Mouse (Mus musculus) megakaryocyte, embryonic 14.5 days (primary cell): Measurements from ENCODE around the gene Igtp. TPM values are rescaled to one million over a fixed set of nuclear protein-coding genes. Genes with fewer than 3 reads are reported as not detected.
"Not testable (repeated sequence)": the region's sequence is repeated elsewhere in the genome, so short reads cannot be mapped to it uniquely, and the experiment has no call there.

Source experiments
- H3K27me3 ChIP-seq: replicated peaks from 2 replicates; pipeline ENCODE3; 2012; ENCODE audit warnings: inconsistent platforms
- H3K36me3 ChIP-seq: replicated peaks from 2 replicates; pipeline ENCODE3; 2012; ENCODE audit warnings: low read length, inconsistent platforms, mixed read lengths
- H3K4me1 ChIP-seq: 2 replicates; pipeline ENCODE4 v1.6.1; 2012; ENCODE audit warnings: inconsistent platforms
- H3K4me3 ChIP-seq: replicated peaks from 2 replicates; pipeline ENCODE3; 2012; ENCODE audit warnings: moderate library complexity, mild to moderate bottlenecking, inconsistent platforms
- H3K9me3 ChIP-seq: 2 replicates; pipeline ENCODE4 v1.6.1; 2012; ENCODE audit warnings: inconsistent platforms
- FLI1 ChIP-seq: IDR thresholded peaks from 2 replicates; pipeline ENCODE4 v1.6.1; 2012; ENCODE audit warnings: low read length, inconsistent platforms, mixed read lengths
- GATA1 ChIP-seq: IDR thresholded peaks from 3 replicates; pipeline ENCODE4 v1.6.1; 2012; ENCODE audit warnings: mixed read lengths, low read length, inconsistent platforms, borderline replicate concordance
- polyA plus RNA-seq: library from polyadenylated mRNA; stranded (reverse); fragments of >175 nt; gene quantifications from 2 replicates; pipeline ENCODE4 v1.2.3, GENCODE M21; 2012; ENCODE audit warnings: low replicate concordance; ENCODE audit not compliant: insufficient read depth

Gene Igtp
- polyA plus RNA-seq, 1 experiment: 23.5 TPM

- H3K27me3 ChIP-seq: peaks cover 31% of the 10 kb centered on the region
- H3K9me3 ChIP-seq: no peaks in the 10 kb centered on the region
- peak overlapping the region; percentile 14 for H3K4me3 ChIP-seq
- no peaks in the 10 kb centered on the region for H3K36me3 ChIP-seq
- TF ChIP-seq GATA1 (no peak), FLI1 (no peak)
- H3K4me1 ChIP-seq: peaks cover 21% of the 10 kb centered on the region
Observed at GRCm38 (mm10) chr11:58230396-58230910, 31.1 kb downstream of the Igtp start.

- peaks cover 32% of the 10 kb centered on the region for H3K27me3 ChIP-seq
- peaks cover 16% of the 10 kb centered on the region for H3K4me1 ChIP-seq
- no peaks in the 10 kb centered on the region for H3K36me3 ChIP-seq
- H3K9me3 ChIP-seq: no peaks in the 10 kb centered on the region
- no peak overlapping the region for H3K4me3 ChIP-seq
- TF ChIP-seq FLI1 (no peak), GATA1 (no peak)
Observed at GRCm38 (mm10) chr11:58231156-58231555, 31.8 kb downstream of the Igtp start.

DNA sequence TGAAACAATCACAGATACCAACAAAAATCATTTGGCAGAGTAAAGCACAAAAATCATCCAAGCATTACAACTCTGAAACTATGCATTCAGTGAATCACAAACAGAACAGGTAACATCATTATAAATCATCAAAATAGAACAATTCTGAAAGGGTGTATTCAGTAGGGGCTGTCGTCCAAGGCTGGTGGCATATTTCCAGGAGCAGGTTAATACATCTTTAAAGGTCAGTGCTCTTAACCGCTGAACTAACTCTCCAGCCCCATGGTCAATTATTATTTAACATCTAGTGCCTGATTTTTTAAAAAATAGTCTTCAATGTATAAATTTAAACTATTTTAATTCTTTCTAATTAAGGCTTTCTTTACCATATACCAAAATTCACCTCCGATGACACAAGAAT lies 35.2 kb downstream of the Igtp start:
- Histone ChIP-seq H3K4me1 (peaks cover 14% of the 10 kb centered on the region), H3K27me3 (peaks cover 36% of the 10 kb centered on the region)
- not testable (repeated sequence) for H3K4me3 ChIP-seq, H3K9me3 ChIP-seq, H3K36me3 ChIP-seq

DNA sequence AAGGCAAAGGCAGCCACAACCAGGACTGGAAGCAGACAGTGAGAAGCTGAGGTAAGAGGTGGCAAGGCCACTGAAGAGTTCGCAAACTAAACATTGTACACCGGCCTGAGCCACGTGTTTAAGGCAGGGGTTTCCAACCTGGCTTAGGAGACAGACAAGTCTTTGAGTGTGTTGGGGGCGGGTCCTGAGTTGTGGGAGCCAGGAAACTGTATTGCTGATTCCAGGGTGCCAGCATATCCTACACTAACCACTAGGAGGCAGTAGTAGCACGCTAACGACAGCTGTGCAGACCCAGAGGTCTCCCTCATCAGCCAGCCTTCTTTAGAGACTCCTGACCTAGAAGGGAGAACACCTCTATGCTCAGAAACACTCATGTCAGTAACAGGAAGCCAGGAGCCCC lies 35.8 kb downstream of the Igtp start:
- Histone ChIP-seq H3K4me3 (no peak overlapping the region), H3K4me1 (peaks cover 14% of the 10 kb centered on the region), H3K36me3 (no peaks in the 10 kb centered on the region), H3K9me3 (no peaks in the 10 kb centered on the region), H3K27me3 (peaks cover 36% of the 10 kb centered on the region)
- no peak for TF ChIP-seq GATA1
- no peak for TF ChIP-seq FLI1

DNA sequence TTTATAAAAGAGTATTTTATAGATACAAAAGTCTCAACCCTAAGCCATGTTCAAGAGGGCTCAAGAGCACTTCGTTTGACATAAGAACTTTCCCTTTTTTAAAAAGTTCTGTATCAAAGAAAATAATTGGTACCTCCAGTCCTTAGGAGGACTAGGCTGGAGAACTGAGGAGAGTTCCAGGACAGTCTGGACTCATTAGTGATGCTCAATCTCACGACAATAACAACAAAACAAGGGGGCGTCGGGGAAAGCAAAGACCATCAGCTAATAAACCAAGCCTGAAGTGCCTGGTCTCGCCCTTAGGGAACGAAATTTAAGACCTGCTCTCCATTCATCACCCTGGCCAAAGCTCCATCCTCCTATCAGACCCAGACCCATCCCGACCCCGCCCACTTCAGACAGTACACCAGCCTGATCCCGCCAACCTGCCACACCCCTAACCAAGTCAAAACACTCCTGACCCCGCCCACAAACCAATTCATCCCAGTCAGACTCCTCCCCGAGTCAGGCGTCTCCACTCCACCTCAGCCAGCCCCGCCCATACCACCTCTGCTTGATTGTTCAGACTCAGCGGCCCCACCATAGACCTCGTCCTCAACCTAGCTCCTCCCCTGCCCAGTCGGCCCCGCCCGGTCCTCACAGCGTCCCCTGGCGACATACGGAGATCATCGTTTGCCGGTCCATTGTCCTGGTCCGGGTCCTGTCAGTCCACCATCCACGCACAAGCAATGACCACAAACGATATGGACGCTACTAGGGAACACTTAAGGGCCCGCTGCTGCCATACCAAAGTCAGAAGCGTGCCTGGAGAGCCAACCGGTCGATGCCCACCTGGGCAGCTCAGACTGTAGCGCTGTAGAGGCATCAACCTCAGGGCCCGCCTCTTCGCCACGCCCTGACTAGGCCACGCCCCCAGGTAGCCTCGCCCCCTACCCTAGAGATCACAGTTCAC lies 39.8 kb downstream of the Igtp start:
- Histone ChIP-seq H3K4me1 (peaks cover 14% of the 10 kb centered on the region), H3K4me3 (peak overlapping the region; percentile 86), H3K27me3 (peaks cover 21% of the 10 kb centered on the region), H3K9me3 (no peaks in the 10 kb centered on the region), H3K36me3 (no peaks in the 10 kb centered on the region)
- TF ChIP-seq GATA1 (no peak), FLI1 (no peak)

GRCm38 (mm10) chr11:58247294-58247693 lies 47.9 kb downstream of the Igtp start:
- H3K4me1 ChIP-seq: peaks cover 3% of the 10 kb centered on the region; the same call in 1 of the 2 replicates
- H3K36me3 ChIP-seq: no peaks in the 10 kb centered on the region
- no peak overlapping the region for H3K4me3 ChIP-seq
- TF ChIP-seq GATA1 (no peak), FLI1 (no peak)
- H3K27me3 ChIP-seq: peaks cover 22% of the 10 kb centered on the region
- H3K9me3 ChIP-seq: peaks cover 20% of the 10 kb centered on the region

- Histone ChIP-seq H3K9me3 (peaks cover 20% of the 10 kb centered on the region), H3K27me3 (peaks cover 11% of the 10 kb centered on the region), H3K4me1 (0 out of 2 replicates have a peak, but pooled peaks cover 3% of the 10 kb centered on the region), H3K36me3 (no peaks in the 10 kb centered on the region), H3K4me3 (no peak overlapping the region)
- TF ChIP-seq GATA1 (no peak), FLI1 (no peak)
Observed at GRCm38 (mm10) chr11:58249203-58249981, 50.0 kb downstream of the Igtp start.

DNA sequence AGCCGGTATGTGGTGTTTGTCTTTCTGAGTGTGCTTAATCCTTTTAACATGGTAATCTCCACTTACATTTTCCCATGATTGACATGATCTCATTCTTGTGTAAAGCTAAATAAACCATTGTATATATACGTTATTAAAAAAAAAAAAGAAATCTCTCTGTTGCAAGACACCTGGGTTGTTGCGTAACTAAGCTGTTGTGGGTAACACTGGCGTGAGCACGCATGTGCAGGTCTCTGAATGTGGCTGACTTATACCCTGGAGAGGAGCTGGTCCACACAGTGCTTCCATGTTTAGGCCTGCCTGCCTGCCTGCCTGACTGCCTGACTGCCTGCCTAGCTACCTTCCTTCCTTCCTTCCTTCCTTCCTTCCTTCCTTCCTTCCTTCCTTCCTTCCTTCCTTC lies 51.2 kb downstream of the Igtp start:
- Histone ChIP-seq H3K4me3 (no peak overlapping the region), H3K4me1 (0 out of 2 replicates have a peak, but pooled peaks cover 3% of the 10 kb centered on the region), H3K36me3 (no peaks in the 10 kb centered on the region), H3K9me3 (peaks cover 20% of the 10 kb centered on the region), H3K27me3 (peaks cover 6% of the 10 kb centered on the region)
- TF ChIP-seq GATA1: no peak
- TF ChIP-seq FLI1: no peak

DNA sequence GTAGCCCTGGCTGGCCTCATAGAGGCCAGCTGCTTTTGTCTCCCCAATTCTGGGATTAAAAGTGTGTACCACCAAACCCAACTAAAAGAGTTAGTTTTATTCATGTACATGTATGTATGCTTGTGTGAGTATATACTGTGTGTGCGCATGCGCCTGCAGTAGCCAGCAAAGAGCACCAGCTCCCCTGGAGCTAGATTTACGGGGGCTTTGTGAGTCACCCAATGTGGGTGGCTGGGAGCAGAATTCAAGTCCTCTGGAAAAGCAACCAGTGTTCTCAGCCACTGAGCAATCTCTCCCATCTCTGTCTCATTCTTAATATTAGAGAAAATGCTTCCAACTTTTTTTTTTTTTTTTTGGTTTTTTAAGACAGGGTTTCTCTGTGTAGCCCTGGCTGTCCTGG lies 55.1 kb downstream of the Igtp start:
- Histone ChIP-seq H3K4me3 (no peak overlapping the region), H3K27me3 (peaks cover 4% of the 10 kb centered on the region), H3K36me3 (no peaks in the 10 kb centered on the region), H3K4me1 (0 out of 2 replicates have a peak, but pooled peaks cover 3% of the 10 kb centered on the region), H3K9me3 (0 out of 2 replicates have a peak, but pooled peaks cover 3% of the 10 kb centered on the region)
- TF ChIP-seq FLI1 (no peak), GATA1 (no peak)

Other genes starting within 250 kb of the Igtp start
- gene Larp1, start 190.5 kb upstream of the Igtp start, polyA plus RNA-seq: 25.9 and 62.2 TPM in 2 replicates
- not detected in 2 replicates for gene Gm12248, start 106.4 kb upstream of the Igtp start, polyA plus RNA-seq
- gene Cnot8, start 95.4 kb upstream of the Igtp start, polyA plus RNA-seq: 1.1 and 3.5 TPM in 2 replicates
- 1.3 and 2.7 TPM in 2 replicates for gene Gemin5, start 31.0 kb upstream of the Igtp start, polyA plus RNA-seq
- gene Mrpl22, start 27.9 kb upstream of the Igtp start, polyA plus RNA-seq: 13.3 and 15.7 TPM in 2 replicates
- 0.48 and 2.1 TPM in 2 replicates for gene Irgm2, start 62 bp downstream of the Igtp start, polyA plus RNA-seq
- gene 4930438A08Rik, start 75.2 kb downstream of the Igtp start, polyA plus RNA-seq: 0.19 TPM in 1 of 2 replicates, not detected in the other
- 7.7 and 14.6 TPM in 2 replicates for gene Zfp692, start 107.5 kb downstream of the Igtp start, polyA plus RNA-seq
- 11.6 and 18.5 TPM in 2 replicates for gene Zfp672, start 130.8 kb downstream of the Igtp start, polyA plus RNA-seq
- gene Sh3bp5l, start 131.2 kb downstream of the Igtp start, polyA plus RNA-seq: 2.9 and 15.9 TPM in 2 replicates
- gene Lypd8, start 179.5 kb downstream of the Igtp start, polyA plus RNA-seq: not detected in 2 replicates
- not detected in 2 replicates for gene 1810065E05Rik, start 221.6 kb downstream of the Igtp start, polyA plus RNA-seq
- gene Gm12253, start 233.0 kb downstream of the Igtp start, polyA plus RNA-seq: not detected in 2 replicates